Mouse (Mus musculus) limb, embryonic 11.5 days (tissue): Measurements from ENCODE around the gene Far1. TPM values are rescaled to one million over a fixed set of nuclear protein-coding genes. Genes with fewer than 3 reads are reported as not detected.

Experiments
- ATAC-seq: fragments of 200-750 bp; cut with Nextera tagmentation; 2 replicates; pipeline ENCODE4 v1.8.0; 2017; ENCODE audit warnings: low read depth; ENCODE audit not compliant: insufficient number of reproducible peaks, low FRiP score, low TSS enrichment
- DNase-seq: peaks from one replicate; pipeline ENCODE4 v3.0.0-alpha.2; 2015; ENCODE audit warnings: low spot score
- H3K27ac ChIP-seq: fragments of 300-500 bp; sonication (generic); replicated peaks from 2 replicates; pipeline ENCODE4 v1.5.1; 2014; ENCODE audit warnings: low read depth, mild to moderate bottlenecking, low read length
- H3K27me3 ChIP-seq: fragments of 300-500 bp; sonication (generic); 2 replicates; pipeline ENCODE4 v1.6.1; 2014; ENCODE audit warnings: mild to moderate bottlenecking, low read length, mixed read lengths; ENCODE audit not compliant: control insufficient read depth, insufficient read depth
- H3K36me3 ChIP-seq: fragments of 300-500 bp; sonication (generic); 2 replicates; pipeline ENCODE4 v1.6.1; 2014; ENCODE audit warnings: mild to moderate bottlenecking, low read length, moderate library complexity, mixed read lengths; ENCODE audit not compliant: control insufficient read depth, insufficient read depth
- H3K4me1 ChIP-seq: fragments of 300-500 bp; sonication (generic); 2 replicates; pipeline ENCODE4 v1.6.1; 2014; ENCODE audit warnings: low read length, mixed read lengths; ENCODE audit not compliant: control insufficient read depth, insufficient read depth
- H3K4me2 ChIP-seq: fragments of 300-500 bp; sonication (generic); 2 replicates; pipeline ENCODE4 v1.6.1; 2014; ENCODE audit warnings: low read depth, mild to moderate bottlenecking, moderate library complexity; ENCODE audit not compliant: severe bottlenecking
- H3K4me3 ChIP-seq: fragments of 300-500 bp; sonication (generic); 2 replicates; pipeline ENCODE4 v1.5.1; 2014; ENCODE audit warnings: low read depth, low read length
- H3K9ac ChIP-seq: fragments of 300-500 bp; sonication (generic); 2 replicates; pipeline ENCODE4 v1.6.1; 2014; ENCODE audit warnings: mild to moderate bottlenecking, low read length
- H3K9me3 ChIP-seq: fragments of 300-500 bp; sonication (generic); 2 replicates; pipeline ENCODE4 v1.6.1; 2016; ENCODE audit warnings: low read length; ENCODE audit not compliant: control insufficient read depth
- WGBS: fragments of 180-500 bp; shearing (Covaris S2); extraction: QIAGEN DNeasy Blood & Tissue Kit; methylation state at CpG from one replicate; pipeline ENCODE4 v1.1.7; 2014; 5-methylcytosine and 5-hydroxymethylcytosine counted together
- polyA plus RNA-seq: library from polyadenylated mRNA; unstranded; fragments of >200 nt; fragmentation: Nextera tagmentation; extraction: Ambion mirVana; gene quantifications from 2 replicates; pipeline ENCODE4 v1.2.1, GENCODE M21; 2014

Far1 gene
- polyA plus RNA-seq, 1 experiment from 2014 or later: 79.4 TPM

GRCm38 (mm10) chr7:113543158-113543557 is 29.5 kb downstream of the Far1 start:
- peaks cover 2% of the 10 kb centered on the region; the same call in 1 of the 2 replicates for H3K36me3 ChIP-seq
- no peak overlapping the region for H3K9ac ChIP-seq
- WGBS: 89% methylated on average over 1 of the region's 1 CpGs
- H3K4me2 ChIP-seq: no peak overlapping the region
- ATAC-seq: no peak
- no peaks in the 10 kb centered on the region for H3K9me3 ChIP-seq
- no peaks in the 10 kb centered on the region for H3K4me1 ChIP-seq
- no peak for DNase-seq
- no peak overlapping the region for H3K4me3 ChIP-seq
- H3K27ac ChIP-seq: no peak overlapping the region
- no peaks in the 10 kb centered on the region for H3K27me3 ChIP-seq

- Histone ChIP-seq H3K4me1 (no peaks in the 10 kb centered on the region), H3K27me3 (no peaks in the 10 kb centered on the region), H3K4me3 (no peak overlapping the region), H3K27ac (no peak overlapping the region), H3K9me3 (no peaks in the 10 kb centered on the region), H3K9ac (no peak overlapping the region), H3K36me3 (peaks cover 3% of the 10 kb centered on the region; the same call in 1 of the 2 replicates), H3K4me2 (no peak overlapping the region)
- DNase-seq: no peak
- ATAC-seq: no peak
Measured at GRCm38 (mm10) chr7:113551742-113552463, 38.3 kb downstream of the Far1 start.

GRCm38 (mm10) chr7:113552508-113552907 is 38.9 kb downstream of the Far1 start:
- WGBS: 88% methylated on average over 2 of the region's 2 CpGs

GRCm38 (mm10) chr7:113556138-113556537 is 42.5 kb downstream of the Far1 start:
- WGBS: 82% methylated on average over 1 of the region's 1 CpGs
- Histone ChIP-seq H3K9me3 (no peaks in the 10 kb centered on the region), H3K36me3 (no peaks in the 10 kb centered on the region; the same call in 1 of the 2 replicates), H3K4me2 (no peak overlapping the region), H3K9ac (no peak overlapping the region), H3K27me3 (no peaks in the 10 kb centered on the region), H3K4me3 (no peak overlapping the region), H3K27ac (no peak overlapping the region), H3K4me1 (no peaks in the 10 kb centered on the region)
- ATAC-seq (no peak), DNase-seq (no peak)

More at GRCm38 (mm10) chr7:113552508-113552907, 38.9 kb downstream of the Far1 start:
- Histone ChIP-seq H3K9ac (no peak overlapping the region), H3K27ac (no peak overlapping the region), H3K9me3 (no peaks in the 10 kb centered on the region), H3K4me2 (no peak overlapping the region), H3K27me3 (no peaks in the 10 kb centered on the region), H3K4me3 (no peak overlapping the region), H3K36me3 (peaks cover 3% of the 10 kb centered on the region; the same call in 1 of the 2 replicates), H3K4me1 (no peaks in the 10 kb centered on the region)
- ATAC-seq (no peak), DNase-seq (no peak)

GRCm38 (mm10) chr7:113566892-113567291 is 53.3 kb downstream of the Far1 start:
- WGBS: 98% methylated on average over 1 of the region's 1 CpGs
- Histone ChIP-seq H3K27me3 (no peaks in the 10 kb centered on the region), H3K4me1 (no peaks in the 10 kb centered on the region), H3K4me2 (no peak overlapping the region), H3K27ac (no peak overlapping the region), H3K9ac (no peak overlapping the region), H3K9me3 (no peaks in the 10 kb centered on the region), H3K4me3 (no peak overlapping the region), H3K36me3 (no peaks in the 10 kb centered on the region)
- ATAC-seq: no peak
- no peak for DNase-seq

GRCm38 (mm10) chr7:113571121-113571520 is 57.5 kb downstream of the Far1 start:
- Histone ChIP-seq H3K4me2 (no peak overlapping the region), H3K4me3 (no peak overlapping the region), H3K9ac (no peak overlapping the region), H3K27me3 (no peaks in the 10 kb centered on the region), H3K36me3 (no peaks in the 10 kb centered on the region), H3K27ac (no peak overlapping the region), H3K4me1 (no peaks in the 10 kb centered on the region), H3K9me3 (no peaks in the 10 kb centered on the region)
- no peak for ATAC-seq
- WGBS: 89% methylated on average over 6 of the region's 6 CpGs
- no peak for DNase-seq

- WGBS: 63% methylated on average over 2 of the region's 2 CpGs
Measured at GRCm38 (mm10) chr7:113572741-113573140, 59.1 kb downstream of the Far1 start.

GRCm38 (mm10) chr7:113582111-113582510 is 68.5 kb downstream of the Far1 start:
- Histone ChIP-seq H3K27ac (no peak overlapping the region), H3K27me3 (no peaks in the 10 kb centered on the region), H3K4me2 (no peak overlapping the region), H3K4me1 (no peaks in the 10 kb centered on the region), H3K4me3 (no peak overlapping the region), H3K36me3 (no peaks in the 10 kb centered on the region), H3K9me3 (no peaks in the 10 kb centered on the region), H3K9ac (no peak overlapping the region)
- DNase-seq (no peak), ATAC-seq (no peak)
- WGBS: 92% methylated on average over 2 of the region's 2 CpGs

More at GRCm38 (mm10) chr7:113572741-113573140, 59.1 kb downstream of the Far1 start:
- no peak for ATAC-seq
- H3K4me2 ChIP-seq: no peak overlapping the region
- H3K36me3 ChIP-seq: no peaks in the 10 kb centered on the region
- H3K9me3 ChIP-seq: no peaks in the 10 kb centered on the region
- no peak overlapping the region for H3K9ac ChIP-seq
- no peaks in the 10 kb centered on the region for H3K27me3 ChIP-seq
- no peak for DNase-seq
- no peak overlapping the region for H3K27ac ChIP-seq
- H3K4me3 ChIP-seq: no peak overlapping the region
- H3K4me1 ChIP-seq: no peaks in the 10 kb centered on the region

- H3K4me1 ChIP-seq: no peaks in the 10 kb centered on the region
- no peaks in the 10 kb centered on the region for H3K9me3 ChIP-seq
- H3K27ac ChIP-seq: no peak overlapping the region
- H3K4me2 ChIP-seq: no peak overlapping the region
- no peak overlapping the region for H3K4me3 ChIP-seq
- DNase-seq (no peak), ATAC-seq (no peak)
- H3K27me3 ChIP-seq: no peaks in the 10 kb centered on the region
- no peaks in the 10 kb centered on the region for H3K36me3 ChIP-seq
- H3K9ac ChIP-seq: no peak overlapping the region
- 87% methylated on average over 2 of the region's 2 CpGs for WGBS
Measured at GRCm38 (mm10) chr7:113589211-113589610, 75.6 kb downstream of the Far1 start.
